Mouse (Mus musculus) Muller cell, postnatal 12 days (primary cell): ENCODE results near the gene Adgre5.

Source experiments
- DNase-seq: peaks from one replicate; pipeline ENCODE4 v3.0.0-alpha.2; 2015; ENCODE audit errors: inconsistent ontology term

The Adgre5 gene

GRCm38 (mm10) chr8:83740976-83741741 is at the start of gene Adgre5:
Gene Adgre5 (minus strand): TSS chr8:83741326.
- peak; percentile 84 for DNase-seq

- DNase-seq: no peak
These were observed 48.7 kb upstream of the Adgre5 start for GRCm38 (mm10) chr8:83789826-83790225.

GRCm38 (mm10) chr8:83785046-83785445 is 43.9 kb upstream of the Adgre5 start:
- DNase-seq: no peak

GRCm38 (mm10) chr8:83782832-83783558 is 41.9 kb upstream of the Adgre5 start:
- DNase-seq: peak; percentile 86

- no peak for DNase-seq
These were observed 38.5 kb upstream of the Adgre5 start for GRCm38 (mm10) chr8:83779610-83780009.

GRCm38 (mm10) chr8:83778051-83778450 is 36.9 kb upstream of the Adgre5 start:
- no peak for DNase-seq

- no peak for DNase-seq
These were observed 35.5 kb upstream of the Adgre5 start for GRCm38 (mm10) chr8:83776632-83777031.

- DNase-seq: no peak
These were observed 33.1 kb upstream of the Adgre5 start for GRCm38 (mm10) chr8:83774221-83774620.

- no peak for DNase-seq
These were observed 32.3 kb upstream of the Adgre5 start for GRCm38 (mm10) chr8:83773452-83773846.

- peak; percentile 46 for DNase-seq
These were observed 31.8 kb upstream of the Adgre5 start for GRCm38 (mm10) chr8:83772701-83773451.

GRCm38 (mm10) chr8:83771791-83772190 is 30.7 kb upstream of the Adgre5 start:
- no peak for DNase-seq

- no peak for DNase-seq
These were observed 29.5 kb upstream of the Adgre5 start for GRCm38 (mm10) chr8:83770669-83771068.

GRCm38 (mm10) chr8:83769720-83770119 is 28.6 kb upstream of the Adgre5 start:
- no peak for DNase-seq

GRCm38 (mm10) chr8:83768526-83768925 is 27.4 kb upstream of the Adgre5 start:
- DNase-seq: no peak

- DNase-seq: no peak
These were observed 26.3 kb upstream of the Adgre5 start for GRCm38 (mm10) chr8:83767442-83767841.

- DNase-seq: no peak
These were observed 24.5 kb upstream of the Adgre5 start for GRCm38 (mm10) chr8:83765663-83766062.

GRCm38 (mm10) chr8:83764717-83765116 is 23.6 kb upstream of the Adgre5 start:
- DNase-seq: no peak

- no peak for DNase-seq
These were observed 23.0 kb upstream of the Adgre5 start for GRCm38 (mm10) chr8:83764116-83764515.

- peak; percentile 56 for DNase-seq
These were observed 18.2 kb upstream of the Adgre5 start for GRCm38 (mm10) chr8:83759231-83759759.

- DNase-seq: no peak
These were observed 17.2 kb upstream of the Adgre5 start for GRCm38 (mm10) chr8:83758298-83758697.

- DNase-seq: no peak
These were observed 16.0 kb upstream of the Adgre5 start for GRCm38 (mm10) chr8:83757084-83757607.

- DNase-seq: no peak
These were observed 15.1 kb upstream of the Adgre5 start for GRCm38 (mm10) chr8:83756273-83756672.
